Mouse (Mus musculus) kidney, adult 2 months (tissue): ENCODE measurements around the gene Cry2. TPM values are rescaled to one million over a fixed set of nuclear protein-coding genes. Genes with fewer than 3 reads are reported as not detected.
A peak's percentile ranks its signal among the peaks of the same experiment; 100 is the strongest.
"Not testable (repeated sequence)": the region's sequence is repeated elsewhere in the genome, so short reads cannot be mapped to it uniquely, and the experiment has no call there.

Source experiments
- DNase-seq: peaks from one replicate; pipeline ENCODE4 v3.0.0; 2021
- H3K27ac ChIP-seq: fragments of 200-500 bp; 2 replicates; pipeline ENCODE4 v1.5.1; 2012; ENCODE audit warnings: low read depth, low read length, control low read depth, inconsistent platforms; ENCODE audit not compliant: insufficient read depth
- H3K27me3 ChIP-seq: fragments of 200-500 bp; replicated peaks from 2 replicates; pipeline ENCODE4 v1.6.1; 2012; ENCODE audit warnings: mild to moderate bottlenecking, moderate library complexity, low read length, inconsistent platforms; ENCODE audit not compliant: control insufficient read depth, insufficient read depth
- H3K36me3 ChIP-seq: fragments of 200-500 bp; 2 replicates; pipeline ENCODE4 v1.6.1; 2012; ENCODE audit warnings: mild to moderate bottlenecking, moderate library complexity, low read length, inconsistent platforms; ENCODE audit not compliant: control insufficient read depth, insufficient read depth
- H3K4me1 ChIP-seq: fragments of 200-500 bp; 2 replicates; pipeline ENCODE4 v1.6.1; 2011; ENCODE audit warnings: low read length; ENCODE audit not compliant: control insufficient read depth, insufficient read depth
- H3K4me3 ChIP-seq: fragments of 200-500 bp; 2 replicates; pipeline ENCODE4 v1.5.1; 2011; ENCODE audit warnings: mild to moderate bottlenecking, low read depth, low read length, control low read depth; ENCODE audit not compliant: insufficient read depth
- CTCF ChIP-seq: fragments of 200-500 bp; conservative IDR thresholded peaks from 2 replicates; pipeline ENCODE4 v1.5.1; 2011; ENCODE audit warnings: low read depth, mild to moderate bottlenecking, control low read depth, low read length, moderate library complexity, mixed read lengths; ENCODE audit not compliant: insufficient read depth, insufficient read length
- POLR2A ChIP-seq: fragments of 200-500 bp; IDR thresholded peaks from one replicate; pipeline ENCODE4 v1.6.1; 2011; ENCODE audit warnings: low read depth, low read length, control low read depth
- WGBS: fragments of 180-500 bp; shearing (Covaris S2); methylation state at CpG from one replicate; pipeline ENCODE4 v1.1.7; 2018; 5-methylcytosine and 5-hydroxymethylcytosine counted together
- polyA plus RNA-seq: library from polyadenylated mRNA; depleted of rRNA; stranded (reverse); fragments of >200 nt; gene quantifications from 2 replicates; pipeline ENCODE4 v1.2.3, GENCODE M21; 2012; rRNA removed

The Cry2 gene
- 13.5 and 15.3 TPM in 2 replicates for polyA plus RNA-seq

DNA sequence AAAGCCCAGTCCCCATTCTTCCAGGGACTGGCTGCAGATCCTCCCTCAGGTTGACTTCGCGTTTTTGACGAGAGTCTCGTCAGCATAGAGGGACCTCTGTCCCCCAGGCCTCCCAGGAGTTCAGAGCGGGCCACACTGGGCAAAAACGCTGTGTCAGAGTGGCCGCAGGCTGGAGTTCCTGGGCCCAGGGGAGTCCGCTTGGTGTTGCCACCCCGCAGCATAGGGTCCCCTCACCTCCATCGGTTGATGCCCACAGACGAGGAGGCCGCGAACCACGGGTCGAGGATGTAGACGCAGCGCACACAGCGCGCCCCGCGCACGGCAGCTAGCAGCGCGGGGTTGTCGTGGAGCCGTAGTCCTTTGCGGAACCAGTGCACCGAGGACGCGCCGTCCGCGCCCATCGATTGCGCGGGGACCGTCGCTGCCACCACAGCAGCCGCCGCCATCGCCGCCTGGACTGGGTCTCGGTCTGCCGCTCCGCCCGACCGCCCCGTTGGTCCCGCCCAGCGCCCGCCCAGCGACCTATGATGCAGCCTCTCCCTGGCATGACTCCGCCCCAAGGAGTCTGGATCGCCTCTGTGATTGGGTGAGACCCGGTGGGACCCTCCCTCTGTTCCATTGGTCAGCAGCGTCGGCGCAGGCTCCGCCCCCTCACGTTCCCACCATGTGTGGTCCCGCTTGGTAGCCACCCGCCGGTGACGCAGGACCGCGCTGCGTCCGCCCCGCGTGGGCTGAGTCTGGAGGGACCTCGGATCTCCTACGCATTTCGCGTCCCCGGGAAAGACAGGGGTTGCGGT is at the start of gene Cry2:
Cry2 (minus strand) TSS at position 466 of the 797 bp plus-strand sequence.
- Histone ChIP-seq H3K36me3 (no peaks in the 10 kb centered on the region), H3K27ac (peak within 1 kb of the TSS; percentile 74), H3K4me3 (peak within 1 kb of the TSS; percentile 91), H3K4me1 (peaks cover 35% of the 10 kb centered on the region), H3K27me3 (no peaks in the 10 kb centered on the region)
- under 1% methylated on average over 76 of the region's 76 CpGs for WGBS
- DNase-seq: peak; percentile 99
- TF ChIP-seq CTCF (no peak), POLR2A (peak; percentile 93)

- no peak for DNase-seq
- Histone ChIP-seq H3K27me3 (no peaks in the 10 kb centered on the region), H3K27ac (no peak overlapping the region), H3K4me3 (no peak overlapping the region), H3K4me1 (no peaks in the 10 kb centered on the region; the same call in 1 of the 2 replicates), H3K36me3 (no peaks in the 10 kb centered on the region)
- WGBS: 56% methylated on average over 5 of the region's 5 CpGs
- no peak for TF ChIP-seq CTCF
Observed at GRCm38 (mm10) chr2:92483505-92483904, 49.7 kb upstream of the Cry2 start.

DNA sequence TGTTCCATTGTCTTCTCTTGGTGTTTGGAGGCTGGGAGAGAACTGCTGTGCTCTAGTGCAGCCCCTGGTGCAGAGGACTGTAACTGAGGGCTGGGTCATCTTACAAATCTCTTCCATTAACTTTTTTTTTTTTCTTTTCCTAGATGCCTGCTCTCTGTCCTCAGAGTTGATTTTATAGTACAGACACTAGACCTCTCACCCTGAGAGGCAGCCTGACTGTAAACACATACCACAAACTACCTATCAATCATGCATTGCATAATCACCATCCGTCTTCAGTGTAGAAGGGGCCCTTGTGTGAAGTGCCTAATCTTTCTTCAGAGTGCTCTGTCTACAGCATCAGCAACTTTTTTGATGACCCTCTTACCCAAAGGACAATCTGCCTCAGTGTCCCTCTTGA is 48.7 kb upstream of the Cry2 start:
- no peak for TF ChIP-seq POLR2A
- TF ChIP-seq CTCF: no peak
- no peak overlapping the region for H3K27ac ChIP-seq
- no peak for DNase-seq
- H3K4me1 ChIP-seq: no peaks in the 10 kb centered on the region; the same call in 1 of the 2 replicates
- no peak overlapping the region for H3K4me3 ChIP-seq
- no peaks in the 10 kb centered on the region for H3K36me3 ChIP-seq
- H3K27me3 ChIP-seq: no peaks in the 10 kb centered on the region
- 58% methylated on average over 1 of the region's 1 CpGs for WGBS

DNA sequence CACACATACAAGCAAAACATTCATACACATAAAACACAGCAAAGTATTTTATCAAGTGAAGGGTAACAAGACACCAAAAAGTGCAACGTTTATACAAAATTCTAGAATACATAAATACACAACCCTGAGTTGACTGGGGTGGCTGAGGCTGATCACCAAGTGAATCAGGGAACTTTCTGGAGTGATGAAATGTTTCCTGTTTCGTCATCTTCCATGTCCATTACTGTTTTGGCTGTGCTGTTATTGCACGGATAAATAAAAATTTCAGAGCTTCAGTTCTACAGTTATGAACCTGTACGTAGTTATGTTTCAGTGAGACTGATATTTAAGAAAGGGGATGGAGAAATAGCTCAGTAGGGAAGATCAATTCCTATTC is 44.5 kb upstream of the Cry2 start:
- DNase-seq: no peak
- TF ChIP-seq CTCF: no peak
- TF ChIP-seq POLR2A: no peak
- Histone ChIP-seq H3K36me3 (no peaks in the 10 kb centered on the region), H3K4me1 (no peaks in the 10 kb centered on the region), H3K27me3 (no peaks in the 10 kb centered on the region), H3K4me3 (no peak overlapping the region), H3K27ac (no peak overlapping the region)
- WGBS: 72% methylated on average over 4 of the region's 4 CpGs

GRCm38 (mm10) chr2:92477672-92478312 is 43.9 kb upstream of the Cry2 start:
- Histone ChIP-seq H3K27me3 (no peaks in the 10 kb centered on the region), H3K36me3 (no peaks in the 10 kb centered on the region), H3K4me1 (no peaks in the 10 kb centered on the region), H3K27ac (no peak overlapping the region), H3K4me3 (no peak overlapping the region)
- 47% methylated on average over 12 of the region's 12 CpGs for WGBS
- no peak for DNase-seq
- TF ChIP-seq CTCF (no peak), POLR2A (no peak)

- DNase-seq, H3K4me1 ChIP-seq, H3K27me3 ChIP-seq, H3K27ac ChIP-seq, H3K4me3 ChIP-seq, H3K36me3 ChIP-seq: not testable (repeated sequence)
- WGBS: 87% methylated on average over 7 of the region's 7 CpGs
Observed at GRCm38 (mm10) chr2:92476580-92476979, 42.7 kb upstream of the Cry2 start.

DNA sequence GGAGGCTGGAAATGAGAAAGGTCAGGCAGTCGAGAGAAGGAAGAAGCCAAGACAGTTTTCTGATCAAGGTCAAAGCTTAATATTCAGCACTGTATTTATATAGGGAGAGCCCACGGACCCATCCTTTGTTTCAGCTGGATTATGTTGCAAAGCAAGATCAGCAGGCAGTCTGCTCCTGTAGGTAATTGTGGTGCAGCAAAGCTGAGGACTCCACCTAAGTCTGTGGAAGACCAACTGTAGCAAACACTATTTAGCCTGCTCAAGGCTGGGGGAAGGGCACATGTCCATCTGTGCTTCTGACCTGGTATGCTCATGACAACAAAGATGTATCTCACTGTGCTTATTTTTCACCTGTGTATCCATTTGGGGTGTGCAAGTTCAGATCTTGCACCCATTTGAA is 41.9 kb upstream of the Cry2 start:
- no peaks in the 10 kb centered on the region for H3K27me3 ChIP-seq
- no peaks in the 10 kb centered on the region for H3K4me1 ChIP-seq
- DNase-seq: no peak
- no peak overlapping the region for H3K4me3 ChIP-seq
- H3K36me3 ChIP-seq: no peaks in the 10 kb centered on the region
- TF ChIP-seq CTCF (no peak), POLR2A (no peak)
- WGBS: 59% methylated on average over 2 of the region's 2 CpGs
- no peak overlapping the region for H3K27ac ChIP-seq
